Mouse (Mus musculus) embryonic facial prominence, embryonic 15.5 days (tissue): Measurements from ENCODE around the gene Thsd4. TPM values are rescaled to one million over a fixed set of nuclear protein-coding genes. Genes with fewer than 3 reads are reported as not detected.

Source experiments
- ATAC-seq: fragments of 200-750 bp; cut with Nextera tagmentation; 2 replicates; pipeline ENCODE4 v1.8.0; 2017; ENCODE audit warnings: low read depth, moderate TSS enrichment; ENCODE audit not compliant: insufficient number of reproducible peaks, low FRiP score, low TSS enrichment
- H3K27ac ChIP-seq: fragments of 300-500 bp; sonication (generic); replicated peaks from 2 replicates; pipeline ENCODE4 v1.5.1; 2015; ENCODE audit warnings: mild to moderate bottlenecking, inconsistent platforms
- H3K27me3 ChIP-seq: fragments of 300-500 bp; sonication (generic); 2 replicates; pipeline ENCODE4 v1.6.1; 2015; ENCODE audit warnings: inconsistent platforms
- H3K36me3 ChIP-seq: fragments of 300-500 bp; sonication (generic); 2 replicates; pipeline ENCODE4 v1.6.1; 2015; ENCODE audit warnings: mild to moderate bottlenecking, inconsistent platforms
- H3K4me1 ChIP-seq: fragments of 300-500 bp; sonication (generic); 2 replicates; pipeline ENCODE4 v1.6.1; 2015; ENCODE audit warnings: inconsistent platforms
- H3K4me2 ChIP-seq: fragments of 300-500 bp; sonication (generic); replicated peaks from 2 replicates; pipeline ENCODE4 v1.6.1; 2015; ENCODE audit warnings: mild to moderate bottlenecking, inconsistent platforms
- H3K4me3 ChIP-seq: fragments of 300-500 bp; sonication (generic); replicated peaks from 2 replicates; pipeline ENCODE4 v1.5.1; 2015; ENCODE audit warnings: mild to moderate bottlenecking, inconsistent platforms
- H3K9ac ChIP-seq: fragments of 300-500 bp; sonication (generic); 2 replicates; pipeline ENCODE4 v1.6.1; 2015; ENCODE audit warnings: inconsistent platforms
- H3K9me3 ChIP-seq: fragments of 300-500 bp; sonication (generic); replicated peaks from 2 replicates; pipeline ENCODE4 v1.6.1; 2016; ENCODE audit warnings: inconsistent platforms
- WGBS: fragments of 180-500 bp; shearing (Covaris S2); methylation state at CpG from one replicate; pipeline ENCODE4 v1.1.7; 2015; 5-methylcytosine and 5-hydroxymethylcytosine counted together
- polyA plus RNA-seq: library from polyadenylated mRNA; unstranded; fragments of >200 nt; fragmentation: Nextera tagmentation; extraction: Ambion mirVana; gene quantifications from 2 replicates; pipeline ENCODE4 v1.2.1, GENCODE M21; 2015

The Thsd4 gene
- polyA plus RNA-seq, 1 experiment from 2014 or later = 26.0 TPM

GRCm38 (mm10) chr9:60305204-60305840, 216.5 kb downstream of the Thsd4 start:
- Histone ChIP-seq H3K27ac (no peak overlapping the region), H3K27me3 (no peaks in the 10 kb centered on the region), H3K4me2 (no peak overlapping the region), H3K4me3 (no peak overlapping the region), H3K9me3 (no peaks in the 10 kb centered on the region; the same call in 1 of the 2 replicates), H3K4me1 (peaks cover 17% of the 10 kb centered on the region), H3K9ac (no peak overlapping the region), H3K36me3 (no peaks in the 10 kb centered on the region)
- ATAC-seq = no peak
- 89% methylated on average over 2 of the region's 2 CpGs for WGBS

GRCm38 (mm10) chr9:60296276-60296675, 225.6 kb downstream of the Thsd4 start:
- no peak for ATAC-seq
- Histone ChIP-seq H3K4me3 (no peak overlapping the region), H3K9me3 (no peaks in the 10 kb centered on the region; the same call in 1 of the 2 replicates), H3K27me3 (no peaks in the 10 kb centered on the region), H3K36me3 (no peaks in the 10 kb centered on the region), H3K4me2 (no peak overlapping the region), H3K9ac (no peak overlapping the region), H3K4me1 (no peaks in the 10 kb centered on the region), H3K27ac (no peak overlapping the region)
- WGBS = 75% methylated on average over 2 of the region's 2 CpGs

GRCm38 (mm10) chr9:60295199-60295598, 226.6 kb downstream of the Thsd4 start:
- 0 out of 2 replicates have a peak, but pooled peaks cover 2% of the 10 kb centered on the region for H3K9me3 ChIP-seq
- H3K27ac ChIP-seq = no peak overlapping the region
- no peaks in the 10 kb centered on the region for H3K36me3 ChIP-seq
- H3K4me2 ChIP-seq = no peak overlapping the region
- no peak for ATAC-seq
- no peaks in the 10 kb centered on the region for H3K27me3 ChIP-seq
- H3K9ac ChIP-seq = no peak overlapping the region
- no peak overlapping the region for H3K4me3 ChIP-seq
- no peaks in the 10 kb centered on the region for H3K4me1 ChIP-seq
- WGBS = 59% methylated on average over 6 of the region's 6 CpGs

GRCm38 (mm10) chr9:60293129-60293528, 228.7 kb downstream of the Thsd4 start:
- WGBS = 63% methylated on average over 6 of the region's 6 CpGs
- Histone ChIP-seq H3K4me1 (peaks cover 5% of the 10 kb centered on the region), H3K4me3 (no peak overlapping the region), H3K4me2 (no peak overlapping the region), H3K36me3 (no peaks in the 10 kb centered on the region), H3K9ac (no peak overlapping the region), H3K9me3 (0 out of 2 replicates have a peak, but pooled peaks cover 4% of the 10 kb centered on the region), H3K27me3 (no peaks in the 10 kb centered on the region), H3K27ac (no peak overlapping the region)
- no peak for ATAC-seq

GRCm38 (mm10) chr9:60290780-60291179, 231.1 kb downstream of the Thsd4 start:
- Histone ChIP-seq H3K9me3 (0 out of 2 replicates have a peak, but pooled peaks cover 4% of the 10 kb centered on the region), H3K4me1 (peaks cover 5% of the 10 kb centered on the region), H3K9ac (no peak overlapping the region), H3K27me3 (no peaks in the 10 kb centered on the region), H3K27ac (no peak overlapping the region), H3K4me3 (no peak overlapping the region), H3K36me3 (no peaks in the 10 kb centered on the region), H3K4me2 (no peak overlapping the region)
- ATAC-seq = no peak
- whole genome bisulfite sequencing = 71% methylated on average over 8 of the region's 8 CpGs

- H3K4me3 ChIP-seq = no peak overlapping the region
- H3K4me1 ChIP-seq = peaks cover 5% of the 10 kb centered on the region
- no peaks in the 10 kb centered on the region for H3K27me3 ChIP-seq
- H3K36me3 ChIP-seq = no peaks in the 10 kb centered on the region
- no peak for ATAC-seq
- no peak overlapping the region for H3K4me2 ChIP-seq
- H3K9ac ChIP-seq = no peak overlapping the region
- H3K27ac ChIP-seq = no peak overlapping the region
- 32% methylated on average over 12 of the region's 12 CpGs for WGBS
- H3K9me3 ChIP-seq = 0 out of 2 replicates have a peak, but pooled peaks cover 4% of the 10 kb centered on the region
Measured at GRCm38 (mm10) chr9:60288789-60289188, 233.1 kb downstream of the Thsd4 start.

- Histone ChIP-seq H3K9ac (no peak overlapping the region), H3K4me2 (no peak overlapping the region), H3K36me3 (no peaks in the 10 kb centered on the region), H3K4me1 (peaks cover 10% of the 10 kb centered on the region), H3K27me3 (no peaks in the 10 kb centered on the region), H3K9me3 (0 out of 2 replicates have a peak, but pooled peaks cover 4% of the 10 kb centered on the region), H3K27ac (no peak overlapping the region), H3K4me3 (no peak overlapping the region)
- no peak for ATAC-seq
- WGBS = 92% methylated on average over 3 of the region's 3 CpGs
Measured at GRCm38 (mm10) chr9:60286390-60286789, 235.5 kb downstream of the Thsd4 start.

GRCm38 (mm10) chr9:60285047-60285462, 236.8 kb downstream of the Thsd4 start:
- 33% methylated on average over 3 of the region's 3 CpGs for WGBS
- H3K4me1 ChIP-seq = peaks cover 10% of the 10 kb centered on the region
- H3K27ac ChIP-seq = no peak overlapping the region
- H3K9me3 ChIP-seq = 0 out of 2 replicates have a peak, but pooled peaks cover 1% of the 10 kb centered on the region
- no peak for ATAC-seq
- H3K4me3 ChIP-seq = no peak overlapping the region
- H3K9ac ChIP-seq = no peak overlapping the region
- H3K27me3 ChIP-seq = no peaks in the 10 kb centered on the region
- no peak overlapping the region for H3K4me2 ChIP-seq
- H3K36me3 ChIP-seq = no peaks in the 10 kb centered on the region

GRCm38 (mm10) chr9:60284318-60284717, 237.5 kb downstream of the Thsd4 start:
- no peak overlapping the region for H3K27ac ChIP-seq
- H3K9me3 ChIP-seq = no peaks in the 10 kb centered on the region
- no peak overlapping the region for H3K9ac ChIP-seq
- H3K4me1 ChIP-seq = peaks cover 10% of the 10 kb centered on the region
- H3K27me3 ChIP-seq = no peaks in the 10 kb centered on the region
- no peak overlapping the region for H3K4me3 ChIP-seq
- ATAC-seq = no peak
- no peak overlapping the region for H3K4me2 ChIP-seq
- H3K36me3 ChIP-seq = no peaks in the 10 kb centered on the region
- 87% methylated on average over 1 of the region's 1 CpGs for WGBS

- Histone ChIP-seq H3K4me1 (0 out of 2 replicates have a peak, but pooled peaks cover 9% of the 10 kb centered on the region), H3K27me3 (no peaks in the 10 kb centered on the region), H3K27ac (no peak overlapping the region), H3K4me3 (no peak overlapping the region), H3K9me3 (no peaks in the 10 kb centered on the region), H3K36me3 (no peaks in the 10 kb centered on the region), H3K9ac (no peak overlapping the region), H3K4me2 (no peak overlapping the region)
- ATAC-seq = no peak
- 54% methylated on average over 3 of the region's 3 CpGs for WGBS
Measured at GRCm38 (mm10) chr9:60283546-60283945, 238.3 kb downstream of the Thsd4 start.

- Histone ChIP-seq H3K4me3 (no peak overlapping the region), H3K27me3 (no peaks in the 10 kb centered on the region), H3K36me3 (no peaks in the 10 kb centered on the region), H3K9ac (no peak overlapping the region), H3K4me2 (no peak overlapping the region), H3K4me1 (0 out of 2 replicates have a peak, but pooled peaks cover 9% of the 10 kb centered on the region), H3K27ac (no peak overlapping the region), H3K9me3 (no peaks in the 10 kb centered on the region)
- 56% methylated on average over 11 of the region's 11 CpGs for WGBS
- no peak for ATAC-seq
Measured at GRCm38 (mm10) chr9:60281281-60281680, 240.6 kb downstream of the Thsd4 start.

GRCm38 (mm10) chr9:60280786-60281185, 241.1 kb downstream of the Thsd4 start:
- H3K4me3 ChIP-seq = no peak overlapping the region
- ATAC-seq = no peak
- no peaks in the 10 kb centered on the region for H3K36me3 ChIP-seq
- 87% methylated on average over 5 of the region's 5 CpGs for WGBS
- no peak overlapping the region for H3K9ac ChIP-seq
- no peaks in the 10 kb centered on the region for H3K9me3 ChIP-seq
- no peaks in the 10 kb centered on the region for H3K27me3 ChIP-seq
- no peak overlapping the region for H3K27ac ChIP-seq
- H3K4me2 ChIP-seq = no peak overlapping the region
- H3K4me1 ChIP-seq = 0 out of 2 replicates have a peak, but pooled peaks cover 9% of the 10 kb centered on the region
